Mouse (Mus musculus) brain, embryonic 14.5 days (tissue): ENCODE data around the gene Krtap1-4.

Experiments used
- CTCF ChIP-seq: fragments of 200-500 bp; IDR thresholded peaks from 2 replicates; pipeline ENCODE4 v1.5.1; 2012; ENCODE audit warnings: inconsistent platforms, mild to moderate bottlenecking, moderate library complexity, borderline replicate concordance; ENCODE audit not compliant: insufficient read depth, insufficient read length; ENCODE audit errors: extremely low read depth
- POLR2A ChIP-seq: fragments of 200-500 bp; IDR thresholded peaks from 2 replicates; pipeline ENCODE4 v1.6.1; 2012; ENCODE audit warnings: mild to moderate bottlenecking, inconsistent platforms, borderline replicate concordance; ENCODE audit not compliant: poor library complexity, insufficient read depth, insufficient read length, severe bottlenecking; ENCODE audit errors: extremely low read depth

- no peak for TF ChIP-seq CTCF
- TF ChIP-seq POLR2A, result no peak
These were observed 16.9 kb downstream of the Krtap1-4 start, which contains the start of gene Krtap3-1 for GRCm38 (mm10) chr11:99566530-99566929.
